Mouse (Mus musculus) left cerebral cortex, postnatal 25 days (tissue): ENCODE results near the gene Dusp28. TPM values are rescaled to one million over a fixed set of nuclear protein-coding genes. Genes with fewer than 3 reads are reported as not detected.
"Not testable (repeated sequence)": the region's sequence is repeated elsewhere in the genome, so short reads cannot be mapped to it uniquely, and the experiment has no call there.

ENCODE experiments used
- DNase-seq, 2 experiments: peaks; one replicate each; pipeline ENCODE4 v3.0.0; 2022; ENCODE audit warnings: low spot score in 2 of 2, mixed read lengths in 1 of 2
- intact Hi-C: fragments of 180-260 bp; cut with DNase I; formaldehyde crosslinking; loops from one replicate; pipeline ENCODE4 v1.15.1; 2025
- total RNA-seq, 2 experiments: library from RNA; stranded (reverse); gene quantifications; 2 replicates each; pipeline ENCODE4 v1.2.3; 2021

The Dusp28 gene
- total RNA-seq, 2 experiments from 2014 or later: 11.7 to 13.0 TPM

DNA sequence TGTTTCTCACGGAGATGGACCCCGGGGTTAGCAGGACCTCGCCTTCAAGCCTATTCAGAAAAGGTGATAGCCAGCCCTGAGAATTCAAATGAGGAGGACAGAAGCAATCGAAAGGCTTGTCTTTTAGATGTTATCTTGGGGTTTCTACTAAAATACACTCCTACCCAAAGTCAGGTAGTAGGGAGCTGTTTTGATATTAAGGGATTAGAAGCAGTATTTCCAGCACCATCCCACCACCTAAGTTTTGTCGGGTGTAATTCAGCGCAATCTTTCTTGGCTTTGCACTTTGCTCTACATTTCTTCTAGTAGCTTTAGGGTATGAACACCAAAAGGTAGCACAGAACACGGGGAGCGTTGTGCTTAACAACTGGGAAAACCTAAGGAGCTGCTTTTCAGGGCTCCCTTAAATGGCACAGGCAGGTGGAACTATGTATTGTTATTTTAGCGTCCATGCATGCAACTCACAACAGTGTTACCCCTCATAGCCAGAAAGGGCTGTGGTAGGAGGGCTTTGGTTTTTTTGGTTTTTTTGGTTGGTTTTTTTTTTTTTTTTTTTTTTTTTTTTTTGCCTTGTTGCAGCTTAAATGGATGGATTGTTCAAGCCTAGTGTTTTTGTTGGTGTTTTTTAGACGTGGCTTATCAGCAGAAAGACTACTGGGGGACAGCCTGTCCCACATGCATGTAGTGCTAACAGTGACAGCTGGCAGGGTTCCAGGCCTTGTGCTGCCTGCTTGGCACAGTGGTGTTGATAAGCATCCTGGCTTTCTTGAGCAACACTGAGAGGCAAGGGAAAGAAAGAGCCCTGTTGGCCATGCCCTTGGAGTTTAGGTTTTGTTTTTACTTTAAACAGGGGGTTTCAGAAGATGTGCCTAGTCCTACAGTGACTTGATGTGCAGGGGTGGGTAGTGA lies 28.5 kb downstream of the Dusp28 start:
- DNase-seq: no peak
- intact Hi-C loops: no loop called here

DNA sequence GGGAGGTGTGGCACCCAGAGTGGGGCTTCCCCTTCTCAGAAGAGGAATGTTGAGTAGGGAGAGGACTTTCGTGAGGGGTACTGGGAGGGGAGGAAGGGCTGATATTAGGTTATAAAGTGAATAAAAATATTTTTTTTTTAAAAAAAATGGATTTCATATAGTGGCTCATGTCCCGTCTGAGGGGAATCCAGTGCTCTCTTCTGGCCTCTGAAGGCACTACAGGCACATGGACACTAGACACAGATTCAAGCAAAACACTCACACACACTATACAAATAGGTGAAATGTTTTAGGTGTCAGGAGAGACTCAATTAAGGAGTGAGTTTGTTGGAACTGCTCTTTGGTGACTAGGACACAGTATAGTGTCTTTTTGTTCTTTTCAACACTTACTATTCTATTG lies 29.2 kb downstream of the Dusp28 start:
- no peak for DNase-seq
- intact Hi-C loops: no loop called here

DNA sequence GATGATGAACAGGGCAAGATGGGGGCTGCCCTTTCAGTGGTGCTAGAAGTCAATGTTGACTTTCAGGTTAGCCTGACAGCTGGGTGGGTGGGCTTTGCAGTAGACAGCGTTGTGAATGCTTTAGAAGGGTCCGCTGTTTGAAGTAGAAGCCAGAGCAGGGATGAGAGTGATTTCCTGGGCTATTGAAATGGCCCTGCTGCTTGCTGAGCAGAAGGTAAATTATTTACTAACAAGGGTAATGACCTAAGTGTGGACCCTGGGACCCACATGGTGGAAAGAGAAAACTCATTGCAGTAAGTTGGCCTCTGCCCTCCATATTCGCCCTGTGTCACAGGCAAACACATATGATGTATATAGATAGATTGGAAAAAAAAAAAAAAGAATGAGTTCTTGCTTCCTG lies 29.7 kb downstream of the Dusp28 start:
- DNase-seq: no peak
- intact Hi-C loops: no loop called here

DNA sequence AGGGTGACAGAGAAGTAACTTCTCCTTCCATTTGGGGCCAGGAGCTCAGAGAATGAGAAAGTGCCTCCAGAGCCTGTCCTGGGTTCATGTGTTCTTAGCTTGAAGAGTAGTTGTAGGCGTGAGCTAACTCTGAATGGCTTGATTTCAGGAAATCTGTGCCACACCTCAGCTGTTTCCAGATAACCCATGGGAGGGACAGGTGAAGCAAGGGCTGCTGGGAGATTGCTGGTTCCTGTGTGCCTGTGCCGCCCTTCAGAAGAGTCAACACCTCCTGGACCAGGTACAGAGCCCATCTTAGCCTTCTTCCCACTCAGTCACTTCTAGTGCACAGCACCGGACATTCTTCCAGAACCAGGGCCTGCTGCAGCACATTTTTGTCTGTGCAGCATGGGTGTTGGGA lies 31.0 kb downstream of the Dusp28 start:
- intact Hi-C loops: no loop called here
- DNase-seq: no peak

DNA sequence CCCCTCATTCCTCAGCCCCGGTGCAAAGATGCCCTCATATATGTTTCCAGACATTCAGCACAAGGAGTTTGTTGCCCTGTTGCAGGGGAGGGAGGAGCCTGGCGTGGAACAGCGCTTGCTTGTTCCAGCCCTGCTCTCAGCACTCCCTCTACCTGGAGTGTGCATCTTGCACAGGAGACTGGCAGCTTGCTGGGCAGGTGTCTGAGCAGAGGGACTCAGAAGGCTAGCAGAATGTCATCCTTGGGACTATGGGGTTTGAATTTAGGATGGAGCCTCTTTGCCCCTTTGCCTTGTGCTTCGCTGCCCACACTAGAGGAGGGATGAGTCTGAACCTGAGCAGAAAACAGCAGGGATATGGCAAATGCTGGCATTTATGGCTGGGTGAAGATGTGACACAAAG lies 33.0 kb downstream of the Dusp28 start:
- no peak for DNase-seq
- intact Hi-C loops: no loop called here

DNA sequence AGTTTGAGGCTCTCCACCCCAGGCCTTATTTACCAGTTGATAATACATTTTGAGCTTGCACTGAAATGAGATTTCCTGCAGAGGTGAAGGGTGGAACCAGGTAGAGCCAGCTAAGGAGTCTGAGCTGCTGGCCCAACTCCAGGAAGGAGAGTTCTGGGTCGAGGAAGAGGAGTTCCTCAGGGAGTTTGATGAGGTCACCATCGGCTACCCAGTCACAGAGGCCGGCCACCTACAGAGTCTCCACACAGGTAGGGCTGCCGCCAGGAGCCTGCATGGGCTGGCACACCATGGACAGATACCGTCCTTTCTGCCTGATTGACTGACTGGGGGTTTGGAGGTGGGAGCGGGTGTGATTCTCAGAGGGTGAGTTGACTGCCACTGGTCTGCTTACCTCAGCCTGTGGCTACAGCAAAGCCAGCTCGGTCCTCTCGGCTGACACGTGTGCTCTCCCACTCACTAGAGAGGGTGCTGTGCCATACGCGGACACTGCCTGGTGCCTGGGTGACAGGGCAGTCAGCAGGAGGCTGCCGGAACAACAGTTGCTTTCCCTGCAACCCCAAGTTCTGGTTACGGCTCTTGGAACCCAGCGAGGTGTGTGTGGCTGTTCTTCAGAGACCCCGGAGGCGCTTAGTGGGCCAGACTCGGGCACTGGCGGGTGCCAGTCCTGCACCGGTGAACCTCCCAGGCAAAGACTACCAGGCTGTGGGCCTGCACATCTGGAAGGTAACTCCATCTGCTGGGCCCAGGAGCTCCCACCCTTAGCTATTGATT lies 36.6 kb downstream of the Dusp28 start:
- intact Hi-C loops: loop anchor here (1.0 kb wide), 1 partner anchor 15 kb away; no protein-coding TSS in a partner anchor
- no peak for DNase-seq

DNA sequence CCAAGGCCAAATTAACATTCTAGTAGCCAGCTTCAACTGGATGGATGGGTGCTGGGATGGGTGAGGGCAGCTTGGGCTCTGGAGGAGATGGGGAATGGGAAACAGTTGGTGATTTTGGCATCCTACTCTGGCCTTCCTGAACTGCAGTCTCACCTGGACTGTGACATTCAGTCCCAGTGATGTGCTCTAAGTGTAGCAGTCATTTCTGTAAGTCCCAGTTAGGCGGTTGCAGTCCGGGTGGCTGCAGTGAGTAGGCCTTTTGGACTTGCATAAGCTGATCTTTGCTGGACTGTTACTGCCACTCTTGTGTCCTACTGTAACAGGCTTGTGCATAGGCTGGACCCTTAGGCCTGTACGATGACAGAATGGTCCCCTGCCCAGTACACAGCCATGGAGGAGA lies 41.2 kb downstream of the Dusp28 start:
- DNase-seq: no peak
- intact Hi-C loops: no loop called here

DNA sequence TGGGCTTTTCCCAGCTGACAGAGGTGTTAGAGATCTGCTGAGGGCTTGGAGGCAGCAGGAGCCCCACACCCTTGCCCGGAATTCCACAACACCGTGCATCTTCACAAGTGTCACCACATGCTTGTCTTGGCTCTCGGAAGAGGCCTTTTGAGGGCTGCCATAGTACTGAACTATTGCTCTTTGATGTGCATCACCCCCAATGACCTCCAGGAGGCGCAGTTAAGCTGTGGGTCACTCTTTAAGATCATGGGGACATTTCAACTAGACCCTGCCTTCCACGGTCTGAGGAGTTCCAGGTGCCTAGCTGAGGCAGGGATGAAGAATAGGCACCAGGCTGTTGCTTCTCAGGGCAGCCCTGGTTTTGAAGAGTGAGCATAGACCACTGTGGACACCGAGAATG lies 42.6 kb downstream of the Dusp28 start:
- intact Hi-C loops: no loop called here
- no peak for DNase-seq

DNA sequence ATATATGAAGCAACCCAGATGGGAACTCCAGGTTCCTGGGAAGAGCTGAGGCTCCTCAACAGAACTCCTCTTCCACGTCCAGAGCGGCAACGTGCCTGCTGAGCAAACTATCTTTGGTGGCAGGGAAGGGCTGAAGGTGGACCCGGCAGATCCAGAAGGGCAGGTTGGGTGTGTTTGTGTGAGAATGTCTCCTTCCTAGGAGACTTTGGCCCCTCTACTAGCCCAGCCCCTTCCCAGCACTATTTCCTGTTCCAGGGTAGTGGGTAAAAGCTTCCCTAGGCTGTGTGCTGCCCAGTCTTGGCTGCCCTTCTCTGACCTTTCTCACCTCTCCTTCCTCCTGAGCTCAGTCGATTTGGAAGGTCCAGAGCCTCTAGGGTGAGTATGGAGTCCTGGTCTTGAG lies 43.8 kb downstream of the Dusp28 start, which contains the start of gene Gpr35:
Gene Gpr35 (plus strand): TSS at position 259 of the 400 bp plus-strand sequence.
- DNase-seq: no peak
- intact Hi-C loops: no loop called here

DNA sequence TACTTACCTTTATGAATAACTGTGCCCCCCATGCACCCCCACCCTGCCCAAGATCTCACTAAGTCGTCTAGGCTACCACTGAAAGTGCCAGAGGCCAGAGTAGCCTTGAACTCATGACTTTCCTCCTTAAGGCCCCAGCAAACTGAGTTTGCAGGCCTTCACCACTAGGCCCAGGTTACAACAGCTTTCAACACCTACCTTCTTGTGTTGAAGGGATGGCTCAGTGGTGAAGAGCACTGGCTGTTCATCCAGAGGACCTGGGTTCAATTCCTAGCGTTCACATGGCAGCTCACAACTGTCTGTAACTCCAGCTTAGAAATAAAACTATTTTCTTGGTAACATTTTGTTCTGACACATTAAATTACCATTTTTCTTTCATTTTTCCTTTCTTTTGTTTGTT lies 46.9 kb downstream of the Dusp28 start:
- intact Hi-C loops: no loop called here
- no peak for DNase-seq

DNA sequence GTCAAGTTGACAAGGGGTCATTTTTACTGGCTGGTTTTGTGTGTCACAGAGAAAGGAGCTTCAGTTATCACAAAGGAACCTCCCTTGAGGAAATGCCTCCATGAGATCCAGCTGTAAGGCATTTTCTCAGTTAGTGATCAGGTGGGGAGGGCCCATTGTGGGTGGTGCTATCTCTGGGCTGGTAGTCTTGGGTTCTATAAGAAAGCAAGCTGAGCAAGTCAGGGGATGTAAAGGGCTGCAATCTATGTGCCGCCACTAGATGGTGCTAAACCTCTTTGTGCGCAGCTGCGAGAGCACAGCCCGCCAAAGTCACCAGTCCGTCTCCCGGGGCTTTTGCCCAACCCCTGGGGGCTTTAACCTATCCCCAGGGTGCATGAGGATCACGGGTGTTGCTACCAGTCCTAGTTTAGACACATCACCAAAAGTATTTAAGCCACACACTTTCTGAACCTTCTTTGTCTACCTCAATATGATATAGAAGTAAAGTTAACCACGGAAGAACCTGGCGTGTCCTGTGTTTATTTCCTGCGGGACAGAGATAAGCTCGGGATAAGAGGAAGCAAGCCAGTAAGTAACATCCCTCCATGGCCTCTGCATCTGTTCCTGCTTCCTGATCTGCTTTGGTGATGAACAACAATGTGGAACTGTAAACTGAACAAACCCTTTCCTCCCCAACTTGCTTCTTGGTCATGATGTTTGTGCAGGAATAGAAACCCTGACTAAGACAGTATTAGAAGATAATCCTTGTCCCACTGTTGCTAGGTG lies 50.0 kb downstream of the Dusp28 start:
- DNase-seq: peak; percentile 72 to 86
- intact Hi-C loops: not testable (repeated sequence)

Other genes starting within 250 kb of the Dusp28 start
- gene Gpc1, start 75.3 kb upstream of the Dusp28 start, total RNA-seq: 10 to 100 TPM; 73.8 to 81.8 TPM
- gene Ankmy1, start 4.1 kb upstream of the Dusp28 start, total RNA-seq: under 1 TPM; 0.32 to 0.41 TPM
- 10 to 100 TPM; 32.3 to 32.9 TPM for gene Rnpepl1, start 3.8 kb downstream of the Dusp28 start, total RNA-seq
- 10 to 100 TPM; 44.4 to 47.8 TPM for gene Capn10, start 27.4 kb downstream of the Dusp28 start, total RNA-seq
- gene Gpr35, start 43.9 kb downstream of the Dusp28 start, total RNA-seq: under 1 TPM; 0.18 to 0.48 TPM
- not detected for gene Aqp12, start 99.4 kb downstream of the Dusp28 start, total RNA-seq
- 100 to 1,000 TPM; 724 to 739 TPM for gene Kif1a, start 195.0 kb downstream of the Dusp28 start, total RNA-seq
- gene Agxt, start 228.3 kb downstream of the Dusp28 start, total RNA-seq: not detected